Mouse (Mus musculus): ENCODE results near the gene Glyctk. TPM values are rescaled to one million over a fixed set of nuclear protein-coding genes. Genes with fewer than 3 reads are reported as not detected.

The Glyctk gene
- polyA plus RNA-seq (2012; rRNA removed) = 10.8 and 12.9 TPM in 2 replicates

DNA sequence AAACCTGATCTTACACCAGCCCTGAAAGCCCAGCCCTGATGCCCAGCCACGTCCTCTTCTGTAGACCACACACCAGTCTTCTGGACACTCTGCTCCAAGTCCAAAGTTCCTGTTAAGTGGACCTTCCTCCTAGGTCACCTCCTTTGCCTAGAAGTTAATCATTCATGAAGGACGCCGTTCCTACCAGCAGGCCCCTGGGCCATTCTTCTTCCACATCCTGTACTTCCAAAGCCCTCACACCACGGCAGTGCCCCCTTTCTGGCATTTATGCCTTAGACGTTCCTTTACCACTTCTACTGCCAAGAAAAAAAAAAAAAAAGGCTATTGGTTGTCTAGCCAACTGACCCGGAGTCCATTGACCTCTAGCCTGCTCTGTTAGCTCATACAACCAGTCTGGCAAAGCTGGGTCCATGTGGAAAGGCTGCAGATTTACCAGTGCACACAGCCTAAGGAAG is at the start of gene Glyctk:
TSS of gene Glyctk (minus strand) at position 102 of the 455 bp plus-strand sequence.

DNA sequence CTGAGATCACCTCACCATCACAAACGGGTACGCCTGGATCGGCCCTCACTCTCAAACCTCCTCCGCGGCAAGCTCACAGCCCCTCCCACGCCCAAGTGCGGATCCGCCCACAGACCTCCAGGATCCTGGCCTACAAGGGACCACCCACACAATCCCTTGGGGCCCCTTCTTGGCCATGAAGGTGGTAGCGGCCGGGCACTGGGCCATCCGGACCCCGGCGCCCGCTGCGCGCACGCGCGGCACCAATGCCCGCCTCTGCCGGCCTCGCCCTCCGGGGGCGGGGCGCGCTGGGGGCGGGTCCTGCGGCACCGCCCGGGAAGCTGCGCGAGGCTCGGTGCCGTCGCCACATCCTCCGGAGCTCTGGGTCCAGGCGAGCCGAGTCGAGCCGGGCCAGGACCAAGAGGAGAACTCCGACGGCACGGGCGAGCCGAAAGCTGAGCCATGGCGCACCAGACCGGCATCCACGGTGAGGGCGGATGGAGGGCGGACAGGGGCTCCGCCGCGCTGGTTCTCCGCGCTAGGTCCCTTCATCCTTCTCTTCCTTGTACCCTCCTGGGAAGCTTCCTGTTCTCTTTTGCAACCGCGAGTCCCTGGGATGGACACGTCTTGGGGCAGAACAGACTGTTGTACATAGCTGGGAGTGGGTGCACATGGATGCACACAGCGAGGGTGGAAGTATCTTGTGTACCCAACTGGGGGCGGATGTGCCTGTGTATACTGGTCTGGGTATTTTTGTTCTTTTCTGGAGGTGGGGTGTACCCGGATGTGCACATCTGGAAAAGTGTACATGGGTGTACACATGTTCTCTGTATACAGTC is 45.1 kb upstream of the Glyctk start, which contains the start of gene Twf2:
TSS of gene Twf2 (plus strand) at position 290 of the 818 bp plus-strand sequence.

DNA sequence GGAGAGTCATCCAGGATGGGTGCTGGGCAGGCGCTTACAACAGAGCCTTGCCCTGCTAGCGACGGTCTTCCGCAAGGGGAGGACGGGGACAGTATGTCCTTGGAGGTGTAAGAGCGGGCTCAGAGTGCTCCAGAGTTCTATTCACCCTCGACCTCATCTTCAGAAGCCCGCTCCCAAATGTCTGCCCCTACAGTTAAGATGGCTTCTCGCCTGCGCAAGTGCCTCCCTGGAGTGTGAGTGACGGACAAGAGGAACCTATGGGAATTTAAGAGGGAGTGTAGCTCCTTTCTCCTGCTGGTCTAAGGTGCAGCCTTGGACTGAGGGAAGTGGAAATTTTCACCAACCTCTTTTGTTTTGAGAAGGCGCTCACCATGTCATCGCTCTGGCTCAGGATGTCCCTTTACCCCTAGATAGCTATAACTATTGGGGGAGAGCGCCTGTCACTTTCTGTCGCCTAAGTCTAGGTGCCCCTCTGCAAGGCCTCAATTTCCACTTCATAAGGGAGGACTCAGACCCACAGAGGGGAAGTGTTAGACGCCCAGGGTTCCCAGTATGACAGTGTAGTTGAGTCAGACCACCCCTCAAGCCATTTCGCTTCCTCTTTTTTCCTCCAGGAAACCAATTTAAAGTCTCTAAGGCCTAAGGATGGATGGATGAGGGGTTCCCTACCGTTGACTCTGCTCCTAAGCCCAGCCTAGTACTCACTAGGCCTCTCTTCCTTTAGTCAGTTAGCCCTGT is 41.8 kb upstream of the Glyctk start, which contains the start of gene Ppm1m:
TSS of gene Ppm1m (minus strand) at position 212 of the 738 bp plus-strand sequence.

DNA sequence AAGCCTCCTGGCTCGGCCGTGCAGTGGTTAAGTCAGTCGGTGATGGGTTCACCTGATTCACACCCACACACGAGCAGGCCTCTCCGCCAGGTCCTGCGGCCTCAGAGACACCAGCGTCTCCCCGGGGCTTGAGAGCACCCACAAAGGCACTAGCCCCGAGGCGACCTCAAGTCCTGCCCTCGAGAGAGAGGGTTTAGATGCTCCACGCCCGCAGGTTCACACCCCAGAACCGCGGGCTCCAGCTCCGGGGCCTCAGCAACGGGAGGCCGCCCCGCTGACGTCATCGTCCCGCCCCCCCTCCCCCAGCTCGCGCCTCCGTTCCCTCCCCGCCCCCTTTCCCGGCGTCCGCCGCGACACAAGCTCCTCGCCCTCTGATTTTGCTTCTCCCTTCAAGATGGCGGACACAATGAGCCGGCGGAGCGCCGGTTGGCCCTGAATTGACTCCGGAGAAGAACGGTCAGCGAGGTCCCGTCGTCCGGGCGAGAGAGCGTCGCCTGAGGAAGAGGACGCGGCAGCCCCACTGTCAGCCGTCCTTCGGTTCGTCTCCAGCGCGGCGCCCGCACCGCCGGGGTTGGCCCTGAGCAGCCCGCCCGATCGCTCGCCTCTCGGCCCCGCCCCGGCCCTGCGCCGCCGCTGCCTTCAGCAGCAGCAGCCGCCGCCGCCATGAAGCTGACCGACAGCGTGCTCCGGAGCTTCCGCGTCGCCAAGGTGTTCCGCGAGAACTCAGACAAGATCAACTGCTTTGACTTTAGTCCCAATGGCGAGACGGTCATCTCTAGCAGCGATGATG is 12.8 kb upstream of the Glyctk start, which contains the start of gene Wdr82:
TSS of gene Wdr82 (plus strand) at position 373 of the 790 bp plus-strand sequence.

Other genes starting within 250 kb of the Glyctk start
- gene Col6a5, start 197.5 kb downstream of the Glyctk start, polyA plus RNA-seq (2012; rRNA removed) = 0.01 TPM in 2 replicates
- gene Col6a4, start 61.4 kb downstream of the Glyctk start, polyA plus RNA-seq (2012; rRNA removed) = 0.03 TPM in 2 replicates
- 23.6 and 29.7 TPM in 2 replicates for gene Wdr82, start 12.8 kb upstream of the Glyctk start, polyA plus RNA-seq (2012; rRNA removed)
- gene Ppm1m, start 41.6 kb upstream of the Glyctk start, polyA plus RNA-seq (2012; rRNA removed) = 8.7 and 9.0 TPM in 2 replicates
- gene Twf2, start 45.0 kb upstream of the Glyctk start, polyA plus RNA-seq (2012; rRNA removed) = 14.1 and 15.9 TPM in 2 replicates
- 0.24 and 0.31 TPM in 2 replicates for gene Tlr9, start 64.5 kb upstream of the Glyctk start, polyA plus RNA-seq (2012; rRNA removed)
- gene Alas1, start 90.5 kb upstream of the Glyctk start, polyA plus RNA-seq (2012; rRNA removed) = 27.4 and 36.1 TPM in 2 replicates
- gene Poc1a, start 122.9 kb upstream of the Glyctk start, polyA plus RNA-seq (2012; rRNA removed) = 15.0 and 18.7 TPM in 2 replicates
- 7.6 and 8.5 TPM in 2 replicates for gene Dusp7, start 210.5 kb upstream of the Glyctk start, polyA plus RNA-seq (2012; rRNA removed)